Mouse (Mus musculus) thymus, adult 2 months (tissue): ENCODE data around the gene Stk10. TPM values are rescaled to one million over a fixed set of nuclear protein-coding genes. Genes with fewer than 3 reads are reported as not detected.

ENCODE experiments used
- DNase-seq: peaks from one replicate; pipeline ENCODE4 v3.0.0; 2021
- H3K27ac ChIP-seq: fragments of 200-500 bp; 2 replicates; pipeline ENCODE4 v1.5.1; 2012; ENCODE audit warnings: low read length, control low read depth; ENCODE audit not compliant: control insufficient read depth, insufficient read depth
- H3K27me3 ChIP-seq: fragments of 200-500 bp; 2 replicates; pipeline ENCODE4 v1.6.1; 2012; ENCODE audit warnings: mild to moderate bottlenecking, low read length, moderate library complexity, mixed read lengths; ENCODE audit not compliant: control insufficient read depth, insufficient read depth
- H3K36me3 ChIP-seq: fragments of 200-500 bp; 2 replicates; pipeline ENCODE4 v1.6.1; 2012; ENCODE audit warnings: mild to moderate bottlenecking, low read length, moderate library complexity; ENCODE audit not compliant: control insufficient read depth, insufficient read depth
- H3K4me1 ChIP-seq: fragments of 200-500 bp; replicated peaks from 2 replicates; pipeline ENCODE4 v1.6.1; 2012; ENCODE audit warnings: low read length; ENCODE audit not compliant: control insufficient read depth, insufficient read depth
- H3K4me3 ChIP-seq: fragments of 200-500 bp; 2 replicates; pipeline ENCODE4 v1.5.1; 2012; ENCODE audit warnings: mild to moderate bottlenecking, low read length, control low read depth, moderate library complexity; ENCODE audit not compliant: control insufficient read depth, insufficient read depth
- CTCF ChIP-seq: fragments of 200-500 bp; IDR thresholded peaks from 2 replicates; pipeline ENCODE4 v1.5.1; 2012; ENCODE audit warnings: mild to moderate bottlenecking, control low read depth, low read length, moderate library complexity, borderline replicate concordance; ENCODE audit not compliant: control insufficient read depth, poor library complexity, insufficient read depth; ENCODE audit errors: extremely low read depth
- POLR2A ChIP-seq: fragments of 200-500 bp; IDR thresholded peaks from 2 replicates; pipeline ENCODE4 v1.6.1; 2012; ENCODE audit warnings: mild to moderate bottlenecking, low read length, control low read depth, moderate library complexity; ENCODE audit not compliant: control insufficient read depth, poor library complexity, insufficient read depth; ENCODE audit errors: extremely low read depth
- WGBS: fragments of 180-500 bp; shearing (Covaris S2); methylation state at CpG from one replicate; pipeline ENCODE4 v1.1.7; 2018; 5-methylcytosine and 5-hydroxymethylcytosine counted together
- polyA plus RNA-seq: library from polyadenylated mRNA; depleted of rRNA; stranded (reverse); fragments of >200 nt; gene quantifications from 2 replicates; pipeline ENCODE4 v1.2.3, GENCODE M21; 2012

Stk10 gene
- polyA plus RNA-seq, 1 experiment = 50.3 TPM

DNA sequence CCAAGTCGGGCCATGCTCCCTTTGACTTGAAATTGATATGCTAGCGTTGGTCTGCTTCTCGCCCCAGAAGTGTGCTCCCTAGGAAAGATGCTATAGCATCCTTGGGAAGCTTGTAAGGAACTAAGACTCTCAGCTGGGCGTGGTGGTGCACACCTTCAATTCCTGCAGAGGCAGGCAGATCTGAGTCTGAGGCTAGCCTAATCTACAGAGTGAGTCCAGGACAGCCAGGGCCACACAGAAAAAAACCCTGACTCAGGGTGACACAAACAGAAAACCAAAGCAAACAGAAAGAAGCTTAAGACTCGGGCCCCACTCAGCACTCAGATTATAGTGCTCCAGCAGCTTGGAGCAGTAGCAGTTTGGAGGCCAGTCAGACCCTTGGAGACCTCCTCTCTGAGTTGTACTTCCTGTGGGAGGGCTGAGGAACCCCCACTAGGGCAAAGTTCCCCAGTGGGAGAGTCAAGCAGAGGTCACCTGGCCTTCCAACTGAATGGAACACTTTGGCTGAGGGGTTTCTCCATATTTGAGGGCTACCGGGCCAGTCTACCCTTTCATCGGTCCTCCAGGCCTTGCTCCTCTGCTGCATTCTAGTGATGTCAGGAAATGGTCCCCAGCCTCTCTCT, 1.5 kb downstream of the Stk10 start:
- Histone ChIP-seq H3K36me3 (no peaks in the 10 kb centered on the region), H3K27me3 (no peaks in the 10 kb centered on the region), H3K4me3 (peak overlapping the region; percentile 74), H3K27ac (peak overlapping the region; percentile 31; the same call in 1 of the 2 replicates), H3K4me1 (peaks cover 50% of the 10 kb centered on the region)
- WGBS = 50% methylated on average over 7 of the region's 7 CpGs
- TF ChIP-seq POLR2A (no peak), CTCF (no peak)
- DNase-seq = no peak

DNA sequence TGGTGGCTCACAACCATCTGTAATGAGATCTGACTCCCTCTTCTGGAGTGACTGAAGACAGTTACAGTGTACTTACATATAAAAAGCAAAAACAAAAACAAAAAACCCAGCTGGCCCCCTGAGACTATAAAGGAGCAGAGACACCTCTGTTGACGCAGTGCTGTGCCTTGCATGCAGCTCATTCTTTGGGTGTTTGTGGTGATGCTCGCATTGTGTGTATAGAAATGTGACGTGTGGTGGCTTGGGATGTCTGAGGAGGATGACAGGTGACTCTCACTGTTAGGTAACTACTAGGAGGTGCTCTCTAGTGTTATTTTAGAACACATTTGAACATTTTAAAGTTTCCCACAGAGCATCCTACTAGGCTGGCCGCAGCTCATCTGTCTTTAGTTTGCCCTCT, 2.5 kb downstream of the Stk10 start:
- Histone ChIP-seq H3K36me3 (no peaks in the 10 kb centered on the region), H3K4me3 (no peak overlapping the region), H3K27ac (no peak overlapping the region), H3K27me3 (no peaks in the 10 kb centered on the region), H3K4me1 (peaks cover 58% of the 10 kb centered on the region)
- DNase-seq = no peak
- TF ChIP-seq POLR2A (no peak), CTCF (no peak)
- 87% methylated on average over 4 of the region's 4 CpGs for WGBS

- Histone ChIP-seq H3K27me3 (no peaks in the 10 kb centered on the region), H3K4me1 (peaks cover 60% of the 10 kb centered on the region), H3K27ac (no peak overlapping the region), H3K4me3 (no peak overlapping the region), H3K36me3 (no peaks in the 10 kb centered on the region)
- TF ChIP-seq POLR2A = no peak
- TF ChIP-seq CTCF = no peak
- 63% methylated on average over 7 of the region's 7 CpGs for WGBS
- DNase-seq = no peak
These were observed 3.8 kb downstream of the Stk10 start for GRCm38 (mm10) chr11:32536954-32537353.

DNA sequence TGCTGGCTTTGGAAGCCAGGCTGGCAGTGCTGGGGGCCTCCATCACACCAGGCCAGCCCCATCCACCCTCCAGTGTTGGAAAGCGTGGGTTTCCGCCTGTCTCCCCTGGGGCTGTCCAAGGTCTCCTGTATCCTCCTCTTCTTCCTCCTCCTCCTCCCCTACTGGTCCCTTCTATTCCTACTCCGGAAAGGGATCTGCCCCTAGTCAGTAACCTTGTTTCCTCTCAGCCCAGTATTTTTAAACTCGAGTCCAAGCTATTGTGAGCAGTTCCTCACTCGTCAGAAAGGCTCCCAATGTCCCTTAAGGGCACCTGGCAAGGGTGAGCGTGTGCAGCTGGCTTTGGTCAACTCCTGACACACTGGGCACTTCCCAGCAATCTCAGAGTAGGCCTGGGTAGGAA, 5.3 kb downstream of the Stk10 start:
- H3K4me3 ChIP-seq = no peak overlapping the region
- peaks cover 68% of the 10 kb centered on the region for H3K4me1 ChIP-seq
- no peak for DNase-seq
- peak overlapping the region; percentile 38; the same call in 1 of the 2 replicates for H3K27ac ChIP-seq
- WGBS = 75% methylated on average over 6 of the region's 6 CpGs
- H3K36me3 ChIP-seq = no peaks in the 10 kb centered on the region
- H3K27me3 ChIP-seq = no peaks in the 10 kb centered on the region
- TF ChIP-seq POLR2A (no peak), CTCF (no peak)

- 68% methylated on average over 4 of the region's 4 CpGs for WGBS
These were observed 5.7 kb downstream of the Stk10 start for GRCm38 (mm10) chr11:32538846-32539245.

DNA sequence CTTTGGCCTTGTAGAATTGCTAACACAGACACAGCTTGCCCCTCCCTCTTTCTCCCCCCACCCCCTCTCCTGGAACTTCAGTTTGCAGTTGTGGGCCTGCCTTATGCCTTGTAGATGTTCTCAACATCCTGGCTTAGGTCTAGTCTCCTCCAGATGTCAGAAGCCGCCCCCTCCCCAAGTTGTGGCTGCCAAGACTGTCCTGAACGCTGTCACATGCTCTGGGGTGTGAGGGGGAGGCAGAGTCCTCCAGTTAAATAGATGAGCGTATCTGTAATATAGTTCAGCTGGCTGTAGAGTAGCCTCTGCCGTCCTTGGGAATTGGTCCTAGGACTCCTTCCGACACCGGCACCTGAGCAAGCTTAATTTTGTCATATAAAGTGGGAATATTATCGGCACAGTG, 6.6 kb downstream of the Stk10 start:
- no peak overlapping the region for H3K4me3 ChIP-seq
- TF ChIP-seq POLR2A (no peak), CTCF (no peak)
- H3K4me1 ChIP-seq = peaks cover 69% of the 10 kb centered on the region
- no peaks in the 10 kb centered on the region for H3K27me3 ChIP-seq
- WGBS = 82% methylated on average over 7 of the region's 7 CpGs
- no peak overlapping the region for H3K27ac ChIP-seq
- no peak for DNase-seq
- H3K36me3 ChIP-seq = no peaks in the 10 kb centered on the region

More at GRCm38 (mm10) chr11:32538846-32539245, 5.7 kb downstream of the Stk10 start:
- Histone ChIP-seq H3K4me1 (peaks cover 69% of the 10 kb centered on the region), H3K27me3 (no peaks in the 10 kb centered on the region), H3K36me3 (no peaks in the 10 kb centered on the region), H3K4me3 (no peak overlapping the region), H3K27ac (peak overlapping the region; percentile 38; the same call in 1 of the 2 replicates)
- TF ChIP-seq POLR2A = no peak
- TF ChIP-seq CTCF = no peak
- no peak for DNase-seq
